Mouse (Mus musculus) hindbrain, embryonic 12.5 days (tissue): ENCODE data around the gene Casz1. TPM values are rescaled to one million over a fixed set of nuclear protein-coding genes. Genes with fewer than 3 reads are reported as not detected.

Experiments used
- ATAC-seq: fragments of 200-750 bp; cut with Nextera tagmentation; 2 replicates; pipeline ENCODE4 v1.8.0; 2017; ENCODE audit warnings: moderate TSS enrichment; ENCODE audit not compliant: low FRiP score
- H3K27ac ChIP-seq: fragments of 300-500 bp; sonication (generic); 2 replicates; pipeline ENCODE4 v1.5.1; 2016; ENCODE audit warnings: mild to moderate bottlenecking
- H3K27me3 ChIP-seq: fragments of 300-500 bp; sonication (generic); 2 replicates; pipeline ENCODE4 v1.6.1; 2016; ENCODE audit warnings: mild to moderate bottlenecking
- H3K36me3 ChIP-seq: fragments of 300-500 bp; sonication (generic); 2 replicates; pipeline ENCODE4 v1.6.1; 2016; ENCODE audit warnings: mild to moderate bottlenecking
- H3K4me1 ChIP-seq: fragments of 300-500 bp; sonication (generic); 2 replicates; pipeline ENCODE4 v1.6.1; 2016
- H3K4me2 ChIP-seq: fragments of 300-500 bp; sonication (generic); replicated peaks from 2 replicates; pipeline ENCODE4 v1.6.1; 2016; ENCODE audit warnings: mild to moderate bottlenecking
- H3K4me3 ChIP-seq: fragments of 300-500 bp; sonication (generic); 2 replicates; pipeline ENCODE4 v1.5.1; 2016; ENCODE audit warnings: mild to moderate bottlenecking
- H3K9ac ChIP-seq: fragments of 300-500 bp; sonication (generic); 2 replicates; pipeline ENCODE4 v1.6.1; 2016; ENCODE audit warnings: mild to moderate bottlenecking, moderate library complexity
- H3K9me3 ChIP-seq: fragments of 300-500 bp; sonication (generic); replicated peaks from 2 replicates; pipeline ENCODE4 v1.6.1; 2016; ENCODE audit warnings: mild to moderate bottlenecking
- WGBS: fragments of 180-500 bp; shearing (Covaris S2); methylation state at CpG from one replicate; pipeline ENCODE4 v1.1.7; 2016; 5-methylcytosine and 5-hydroxymethylcytosine counted together
- polyA plus RNA-seq: library from polyadenylated mRNA; unstranded; fragments of >200 nt; fragmentation: Nextera tagmentation; extraction: Ambion mirVana; gene quantifications from 2 replicates; pipeline ENCODE4 v1.2.1, GENCODE M21; 2016

Gene Casz1
- 7.1 and 8.9 TPM in 2 replicates for polyA plus RNA-seq

DNA sequence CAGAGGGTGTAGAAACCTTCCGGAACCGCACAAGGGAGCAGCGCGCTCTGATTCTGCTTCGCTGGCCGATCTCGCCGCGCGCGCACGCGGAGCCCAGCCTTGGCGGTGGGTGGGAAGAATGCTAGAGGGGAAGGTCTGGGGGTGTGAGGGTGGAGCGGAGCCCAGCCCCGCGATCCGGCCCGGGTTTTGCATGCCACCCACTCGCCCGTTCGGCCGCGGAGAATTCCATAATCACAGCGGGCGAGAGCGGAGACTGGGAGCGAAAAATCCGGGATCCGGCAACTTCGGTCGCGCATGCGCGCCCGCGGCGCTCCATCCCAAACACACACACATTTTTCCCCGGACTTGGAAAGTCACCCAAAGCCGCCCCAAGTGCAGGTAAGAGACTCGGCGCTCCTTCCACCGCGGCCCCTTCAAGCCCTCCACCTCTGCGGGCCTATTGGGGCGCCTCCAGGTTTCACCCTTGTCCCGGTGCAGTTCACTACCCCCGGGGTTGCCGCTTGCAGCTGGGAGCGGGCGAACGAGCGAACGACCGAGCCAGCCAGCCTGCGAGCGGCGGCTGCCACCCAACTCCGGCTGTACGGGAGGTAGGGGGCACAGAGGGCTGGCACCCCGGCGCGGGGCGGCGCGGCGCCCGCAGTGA lies at the start of gene Casz1:
Gene Casz1, plus strand, starts transcription at position 293 of the 643 bp plus-strand sequence.
- H3K27me3 ChIP-seq: peaks cover 80% of the 10 kb centered on the region
- peak within 1 kb of the TSS; percentile 82 for H3K4me2 ChIP-seq
- no peaks in the 10 kb centered on the region for H3K9me3 ChIP-seq
- peak within 1 kb of the TSS; percentile 57 for H3K9ac ChIP-seq
- H3K36me3 ChIP-seq: no peaks in the 10 kb centered on the region
- WGBS: under 1% methylated on average over 66 of the region's 68 CpGs
- H3K4me3 ChIP-seq: peak within 1 kb of the TSS; percentile 49
- peak; percentile 81 for ATAC-seq
- H3K27ac ChIP-seq: peak within 1 kb of the TSS; percentile 60
- peaks cover 44% of the 10 kb centered on the region for H3K4me1 ChIP-seq

DNA sequence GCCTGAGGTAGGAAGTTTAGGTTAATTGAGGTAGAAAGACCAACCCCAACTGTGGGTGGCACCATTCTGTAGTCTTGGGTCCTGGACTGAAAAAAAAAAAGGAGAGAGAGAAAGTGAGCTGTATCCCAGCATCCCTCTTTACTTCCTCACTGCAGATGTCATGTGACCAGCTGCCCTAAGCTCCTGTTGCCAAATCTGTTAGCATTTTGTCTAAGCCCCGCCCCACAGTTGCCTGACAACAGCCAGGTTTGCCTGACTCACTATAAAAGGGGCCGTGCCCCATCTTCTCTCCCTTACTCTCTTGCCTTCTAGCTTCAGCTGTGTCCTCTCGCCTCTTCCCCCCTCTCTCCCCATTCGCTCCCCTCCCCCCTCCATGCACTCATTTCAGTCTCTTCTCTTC lies 45.4 kb upstream of the Casz1 start:
- Histone ChIP-seq H3K9me3 (no peaks in the 10 kb centered on the region), H3K4me2 (no peak overlapping the region), H3K9ac (no peak overlapping the region), H3K36me3 (no peaks in the 10 kb centered on the region), H3K4me3 (no peak overlapping the region), H3K27ac (no peak overlapping the region), H3K27me3 (peaks cover 4% of the 10 kb centered on the region; the same call in 1 of the 2 replicates), H3K4me1 (0 out of 2 replicates have a peak, but pooled peaks cover 3% of the 10 kb centered on the region)
- WGBS: 39% methylated on average over 4 of the region's 4 CpGs
- no peak for ATAC-seq

DNA sequence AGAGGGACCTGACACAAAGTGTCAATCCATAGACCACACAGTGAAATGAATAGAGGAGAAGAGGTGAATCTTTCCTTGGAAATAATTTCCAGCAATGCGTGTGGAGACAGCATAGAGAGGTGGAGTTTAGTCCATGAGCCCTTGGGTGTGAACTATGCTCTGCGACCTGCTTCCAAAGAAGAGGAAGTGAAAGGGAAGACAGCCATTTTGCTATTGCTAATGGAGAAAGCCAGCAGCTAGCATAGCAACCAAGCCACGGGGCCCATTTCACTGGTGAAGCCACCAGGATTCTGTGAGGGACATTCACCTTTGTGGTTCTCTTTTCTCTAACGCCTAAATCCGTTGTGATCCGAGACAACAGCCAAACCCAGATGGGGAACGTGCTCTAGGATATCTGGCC lies 44.1 kb upstream of the Casz1 start:
- H3K27ac ChIP-seq: no peak overlapping the region
- peaks cover 4% of the 10 kb centered on the region; the same call in 1 of the 2 replicates for H3K27me3 ChIP-seq
- H3K4me2 ChIP-seq: no peak overlapping the region
- no peaks in the 10 kb centered on the region for H3K9me3 ChIP-seq
- H3K4me1 ChIP-seq: no peaks in the 10 kb centered on the region
- H3K36me3 ChIP-seq: no peaks in the 10 kb centered on the region
- H3K4me3 ChIP-seq: no peak overlapping the region
- ATAC-seq: no peak
- no peak overlapping the region for H3K9ac ChIP-seq
- WGBS: 83% methylated on average over 7 of the region's 7 CpGs

DNA sequence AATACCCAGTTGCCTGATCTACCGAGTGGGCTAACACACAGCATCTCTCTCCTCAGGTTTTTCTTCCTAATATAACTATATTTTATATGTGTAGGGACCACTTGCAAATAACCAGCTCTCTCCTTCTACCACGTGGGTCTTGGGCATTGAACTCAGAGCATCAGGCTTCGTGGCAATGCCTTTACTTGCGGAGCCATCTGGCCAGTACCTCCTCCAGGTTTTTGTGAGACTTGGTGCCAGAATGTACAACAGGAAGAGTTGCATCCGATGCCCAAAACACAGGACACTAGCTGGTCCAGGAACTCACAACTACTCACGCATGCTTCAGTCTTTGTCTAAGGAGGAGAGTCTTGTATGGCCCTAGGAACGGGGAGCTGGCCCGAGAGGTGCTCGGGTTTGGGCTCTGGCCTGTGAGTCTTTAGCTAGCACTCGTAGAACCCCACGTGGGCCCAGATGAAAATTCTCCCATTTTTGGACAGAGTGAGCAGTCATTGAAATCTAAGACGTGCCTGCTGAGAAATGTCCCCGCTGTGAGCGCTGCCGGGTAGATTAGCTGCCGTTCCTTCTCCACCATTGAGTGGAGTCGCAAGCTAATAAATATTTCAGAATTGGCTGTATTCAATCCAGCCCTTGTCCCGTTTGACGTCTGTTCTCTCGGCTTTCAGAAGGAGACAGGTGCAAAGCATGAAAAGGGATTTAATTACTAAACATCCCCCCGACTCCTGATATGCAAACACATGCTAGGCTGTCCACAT lies 38.0 kb upstream of the Casz1 start:
- 53% methylated on average over 21 of the region's 21 CpGs for WGBS
- Histone ChIP-seq H3K36me3 (no peaks in the 10 kb centered on the region), H3K27me3 (peaks cover 14% of the 10 kb centered on the region), H3K4me2 (no peak overlapping the region), H3K9ac (no peak overlapping the region), H3K4me1 (peaks cover 38% of the 10 kb centered on the region), H3K4me3 (no peak overlapping the region), H3K27ac (peak overlapping the region; percentile 25; the same call in 1 of the 2 replicates), H3K9me3 (no peaks in the 10 kb centered on the region)
- ATAC-seq: no peak

DNA sequence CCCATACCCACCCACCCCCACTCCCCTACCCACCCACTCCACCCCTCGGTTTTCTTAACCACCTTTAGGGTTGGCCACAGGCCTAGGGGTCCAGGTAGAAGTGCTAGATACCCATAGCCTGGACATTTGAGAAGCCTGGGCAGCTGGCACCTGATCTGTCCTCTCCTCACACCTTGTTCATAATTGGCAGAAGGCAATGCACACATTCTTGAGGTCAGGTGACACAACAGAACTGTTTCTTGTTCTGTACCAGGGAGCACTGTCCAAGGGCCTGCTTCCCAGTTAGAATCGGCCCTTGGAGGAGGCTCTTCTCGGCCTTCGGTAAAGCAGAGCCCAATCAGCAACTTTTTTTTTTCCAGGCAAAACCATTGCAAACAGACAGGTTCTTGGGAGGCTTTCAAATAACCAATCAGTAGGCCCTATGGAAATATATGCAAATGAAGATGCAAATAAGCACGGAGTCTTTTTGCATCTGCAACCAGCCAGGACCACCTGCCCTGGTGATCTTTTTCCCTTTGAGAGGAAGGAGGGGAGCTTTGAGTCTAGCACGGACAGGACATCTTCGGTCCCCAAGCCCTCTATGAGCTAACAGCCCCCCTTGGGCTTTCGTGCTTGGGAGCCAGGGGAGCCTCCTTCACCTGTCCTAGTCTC lies 36.4 kb upstream of the Casz1 start:
- Histone ChIP-seq H3K27me3 (peaks cover 28% of the 10 kb centered on the region), H3K36me3 (no peaks in the 10 kb centered on the region), H3K27ac (peak overlapping the region; percentile 64), H3K4me3 (no peak overlapping the region), H3K9me3 (no peaks in the 10 kb centered on the region), H3K4me1 (peaks cover 47% of the 10 kb centered on the region), H3K9ac (no peak overlapping the region; the same call in 1 of the 2 replicates), H3K4me2 (no peak overlapping the region)
- 24% methylated on average over 8 of the region's 8 CpGs for WGBS
- ATAC-seq: no peak

DNA sequence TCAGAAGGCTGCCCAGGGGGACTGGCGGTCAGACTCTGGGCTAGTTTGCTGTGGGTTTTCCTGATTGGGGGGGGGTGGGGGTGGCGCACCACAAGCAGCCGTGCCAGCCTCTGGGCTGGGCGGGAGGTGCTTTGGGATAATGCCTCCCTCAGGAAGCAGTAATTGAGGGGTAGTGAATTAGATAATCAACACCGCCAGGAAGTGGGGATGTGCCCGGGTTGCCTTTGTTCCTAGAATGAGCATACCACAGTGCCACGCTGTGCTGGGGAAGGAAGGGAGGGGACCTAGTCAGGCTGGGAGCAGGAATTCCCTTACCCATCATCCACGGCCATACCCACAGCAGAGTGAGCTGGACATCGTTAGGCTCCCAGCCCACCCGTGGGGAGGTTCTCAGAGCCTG lies 35.6 kb upstream of the Casz1 start:
- 0 out of 2 replicates have a peak, but pooled peaks have one; percentile 9 for ATAC-seq
- peaks cover 35% of the 10 kb centered on the region for H3K27me3 ChIP-seq
- 53% methylated on average over 10 of the region's 10 CpGs for WGBS

DNA sequence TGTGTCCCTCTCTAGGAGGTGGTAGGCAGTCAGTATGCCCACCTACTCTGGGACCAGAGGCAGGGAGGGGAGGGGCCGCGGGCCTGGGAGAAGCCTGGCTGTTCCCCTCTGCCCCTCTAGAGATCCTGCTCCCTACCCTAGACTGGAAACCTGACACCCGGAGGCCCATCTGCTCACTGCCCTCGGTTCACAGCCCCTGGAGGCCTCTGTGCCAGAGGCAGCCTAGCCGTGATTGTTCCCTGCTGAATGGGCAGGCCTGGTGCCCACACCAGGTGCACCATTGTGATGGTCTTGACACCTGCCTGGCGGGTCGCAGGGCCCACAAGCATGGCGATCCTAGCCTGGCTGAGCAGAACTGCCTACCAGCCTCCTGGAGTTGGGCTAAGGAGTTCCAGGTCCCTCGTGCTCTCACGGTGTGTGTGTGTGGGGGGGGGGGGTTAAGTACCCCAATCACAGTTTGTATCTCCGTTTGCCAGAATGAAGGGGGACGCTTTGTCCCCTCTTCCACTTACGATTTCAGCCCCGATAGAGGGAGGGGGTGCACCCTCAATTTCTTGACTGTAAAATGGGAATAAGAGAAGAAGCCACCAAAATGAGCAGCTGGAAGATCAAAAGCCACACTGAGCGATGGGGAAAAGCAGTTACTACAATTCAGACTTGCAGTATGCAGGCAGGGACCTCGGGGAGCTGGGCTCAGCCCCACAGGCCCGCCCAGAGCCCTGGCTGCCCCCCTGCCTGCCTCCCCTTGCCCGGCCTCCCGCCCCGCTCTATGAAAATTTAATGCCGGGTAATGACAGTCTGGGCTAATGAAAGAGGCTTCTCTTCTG lies 33.4 kb upstream of the Casz1 start:
- Histone ChIP-seq H3K4me1 (peaks cover 55% of the 10 kb centered on the region), H3K9ac (peak overlapping the region; percentile 32), H3K4me3 (0 out of 2 replicates have a peak overlapping the region, but pooled peaks have one; percentile 4), H3K36me3 (no peaks in the 10 kb centered on the region), H3K27ac (peak overlapping the region; percentile 60), H3K27me3 (peaks cover 38% of the 10 kb centered on the region), H3K4me2 (peak overlapping the region; percentile 44), H3K9me3 (no peaks in the 10 kb centered on the region)
- ATAC-seq: peak; percentile 68
- WGBS: 2% methylated on average over 21 of the region's 21 CpGs

More for the DNA sequence above, 35.6 kb upstream of the Casz1 start:
- Histone ChIP-seq H3K36me3 (no peaks in the 10 kb centered on the region), H3K27ac (peak overlapping the region; percentile 64; the same call in 1 of the 2 replicates), H3K9ac (no peak overlapping the region), H3K4me1 (peaks cover 47% of the 10 kb centered on the region), H3K4me3 (no peak overlapping the region), H3K4me2 (no peak overlapping the region), H3K9me3 (no peaks in the 10 kb centered on the region)

DNA sequence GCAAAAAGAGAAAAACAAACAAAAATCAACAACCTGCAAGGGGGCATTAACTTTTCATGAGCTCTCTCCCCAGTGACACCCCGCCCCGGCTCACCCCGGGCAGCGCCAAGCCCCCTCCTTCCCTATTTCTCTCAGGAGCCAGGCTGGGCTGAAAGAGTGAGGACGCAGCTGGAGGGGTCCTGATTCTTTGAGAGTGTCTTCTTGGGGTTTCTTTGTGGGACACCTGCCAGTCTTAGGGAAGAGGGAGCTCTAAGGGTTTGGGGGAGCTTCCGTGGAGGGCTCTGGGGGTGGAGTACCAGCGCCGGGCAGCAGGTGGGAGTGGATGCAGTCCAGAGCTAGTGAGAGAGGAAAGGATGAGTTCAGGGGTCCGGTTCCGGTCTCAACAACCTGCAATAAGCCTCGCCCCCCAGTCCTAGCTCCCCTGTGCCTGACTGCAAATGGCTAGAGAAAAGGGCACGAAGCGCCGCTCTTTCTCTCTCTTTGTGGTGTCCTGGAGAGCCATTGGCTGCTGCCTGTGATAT lies 32.8 kb upstream of the Casz1 start:
- Histone ChIP-seq H3K9ac (peak overlapping the region; percentile 50), H3K4me2 (peak overlapping the region; percentile 44), H3K4me3 (0 out of 2 replicates have a peak overlapping the region, but pooled peaks have one; percentile 4), H3K4me1 (peaks cover 55% of the 10 kb centered on the region), H3K27me3 (peaks cover 38% of the 10 kb centered on the region), H3K9me3 (no peaks in the 10 kb centered on the region), H3K36me3 (no peaks in the 10 kb centered on the region), H3K27ac (peak overlapping the region; percentile 60; the same call in 1 of the 2 replicates)
- 3% methylated on average over 14 of the region's 14 CpGs for WGBS
- ATAC-seq: 0 out of 2 replicates have a peak, but pooled peaks have one; percentile 7

DNA sequence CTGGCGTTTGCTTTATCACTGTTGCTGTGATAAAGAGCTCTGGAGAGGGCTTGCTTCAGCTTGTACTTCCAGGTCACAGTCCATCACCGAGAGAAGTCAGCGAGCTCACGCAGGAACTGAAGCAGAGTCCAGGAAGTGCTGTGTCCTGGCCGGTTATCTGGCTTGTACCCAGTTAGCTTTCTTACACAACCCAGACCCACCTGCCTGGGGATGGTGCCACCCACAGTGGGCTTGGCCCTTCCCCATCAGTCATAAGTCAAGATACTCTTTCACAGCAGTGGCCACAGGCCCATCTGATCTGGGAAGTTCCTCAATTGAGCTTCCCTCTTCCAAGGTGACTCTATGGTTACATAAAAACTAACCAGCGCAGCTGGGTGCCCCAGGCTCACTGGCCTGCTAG lies 31.6 kb upstream of the Casz1 start:
- peaks cover 49% of the 10 kb centered on the region for H3K27me3 ChIP-seq
- 73% methylated on average over 6 of the region's 6 CpGs for WGBS
- H3K4me2 ChIP-seq: no peak overlapping the region
- no peaks in the 10 kb centered on the region for H3K36me3 ChIP-seq
- no peak overlapping the region for H3K4me3 ChIP-seq
- H3K9me3 ChIP-seq: no peaks in the 10 kb centered on the region
- H3K27ac ChIP-seq: no peak overlapping the region
- no peak for ATAC-seq
- H3K9ac ChIP-seq: no peak overlapping the region
- peaks cover 45% of the 10 kb centered on the region for H3K4me1 ChIP-seq

DNA sequence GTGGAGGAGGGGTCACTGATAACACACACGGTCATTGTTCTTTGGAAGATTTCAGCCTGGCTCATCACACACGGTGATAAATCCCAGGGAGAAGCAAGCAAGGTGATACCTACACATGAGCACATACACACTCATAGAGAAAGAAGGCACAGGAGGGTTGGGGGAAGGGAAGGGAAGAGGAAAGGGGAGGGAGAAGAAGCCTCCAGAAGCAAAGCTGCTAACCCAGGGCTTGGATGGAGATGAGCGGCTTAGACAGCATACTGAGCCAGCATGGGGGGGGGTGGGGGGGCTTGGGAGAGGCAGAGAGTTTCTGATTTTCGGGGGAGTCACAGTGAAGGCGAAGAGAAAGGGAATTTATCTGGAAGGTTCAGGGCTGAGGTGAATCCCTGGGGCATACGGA lies 30.2 kb upstream of the Casz1 start:
- Histone ChIP-seq H3K4me2 (no peak overlapping the region), H3K9me3 (no peaks in the 10 kb centered on the region), H3K36me3 (no peaks in the 10 kb centered on the region), H3K27me3 (peaks cover 61% of the 10 kb centered on the region), H3K4me3 (no peak overlapping the region), H3K27ac (no peak overlapping the region), H3K4me1 (peaks cover 38% of the 10 kb centered on the region), H3K9ac (no peak overlapping the region)
- ATAC-seq: no peak
- 76% methylated on average over 6 of the region's 6 CpGs for WGBS

DNA sequence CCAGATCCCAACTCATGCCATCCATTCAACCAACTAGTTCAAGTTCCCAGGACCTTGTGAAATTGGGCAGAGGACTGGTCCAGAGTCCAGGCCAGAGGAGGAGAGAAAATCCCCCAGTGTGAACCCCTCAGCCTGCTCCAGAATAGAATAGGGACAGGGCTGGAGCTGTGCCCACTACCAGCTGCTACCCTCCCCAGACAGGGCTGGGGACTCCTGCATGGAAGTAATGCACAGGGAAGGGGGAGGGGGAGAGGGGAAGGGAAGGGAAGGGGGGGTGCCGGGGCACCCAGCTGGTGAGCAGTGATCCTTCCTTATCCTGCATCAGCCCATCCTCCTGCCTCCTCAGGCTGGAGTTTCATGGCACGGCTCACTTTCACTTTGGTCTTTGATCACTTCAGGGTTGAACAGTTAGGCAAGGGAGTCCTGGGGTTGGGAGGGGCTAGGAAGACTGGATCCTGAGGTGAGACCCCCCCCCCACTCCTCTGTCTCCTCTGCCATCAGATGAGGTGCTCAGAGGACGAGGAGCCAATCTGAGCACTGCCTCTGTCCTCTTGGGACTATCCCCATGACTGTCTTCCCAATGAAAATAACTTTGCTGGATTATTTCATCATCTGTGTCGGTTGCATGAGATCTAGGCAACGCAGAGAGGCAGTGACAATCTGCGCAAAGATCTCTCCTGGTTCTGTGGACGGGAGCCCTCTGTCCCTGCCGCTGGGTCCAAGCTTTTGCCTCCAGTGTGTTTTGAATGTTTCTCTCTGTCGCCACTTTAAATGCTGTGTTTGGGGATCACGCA lies 28.6 kb upstream of the Casz1 start:
- no peak overlapping the region for H3K27ac ChIP-seq
- WGBS: 53% methylated on average over 10 of the region's 10 CpGs
- H3K4me1 ChIP-seq: peaks cover 35% of the 10 kb centered on the region
- ATAC-seq: peak; percentile 66
- peaks cover 62% of the 10 kb centered on the region for H3K27me3 ChIP-seq
- no peak overlapping the region for H3K4me2 ChIP-seq
- no peaks in the 10 kb centered on the region for H3K9me3 ChIP-seq
- H3K36me3 ChIP-seq: no peaks in the 10 kb centered on the region
- H3K9ac ChIP-seq: no peak overlapping the region
- no peak overlapping the region for H3K4me3 ChIP-seq
